Mouse (Mus musculus) forebrain, postnatal 0 days (tissue): ENCODE measurements at regions not wholly inside any gene's neighbourhood (a gene's known extent, or its start where the extent isn't known, plus 50 kb on each side); places are given as distances from the start of the nearest gene placed in this dataset.
A peak's percentile ranks its signal among the peaks of the same experiment; 100 is the strongest.

Experiments used
- ATAC-seq: fragments of 200-750 bp; cut with Nextera tagmentation; 2 replicates; pipeline ENCODE4 v1.8.0; 2017; ENCODE audit warnings: mild to moderate bottlenecking, moderate library complexity
- DNase-seq: peaks from one replicate; pipeline ENCODE4 v3.0.0-alpha.2; 2015
- H3K27ac ChIP-seq: fragments of 300-500 bp; sonication (generic); 2 replicates; pipeline ENCODE4 v1.5.1; 2014; ENCODE audit warnings: low read depth, mild to moderate bottlenecking, antibody characterized with exemption, low read length, moderate library complexity, mixed read lengths
- H3K27me3 ChIP-seq: fragments of 300-500 bp; sonication (generic); 2 replicates; pipeline ENCODE4 v1.6.1; 2014; ENCODE audit warnings: mild to moderate bottlenecking, low read length, mixed read lengths; ENCODE audit not compliant: insufficient read depth
- H3K36me3 ChIP-seq: fragments of 300-500 bp; sonication (generic); 2 replicates; pipeline ENCODE4 v1.6.1; 2014; ENCODE audit warnings: mild to moderate bottlenecking, moderate library complexity; ENCODE audit not compliant: insufficient read depth
- H3K4me1 ChIP-seq: fragments of 300-500 bp; sonication (generic); 2 replicates; pipeline ENCODE4 v1.6.1; 2014; ENCODE audit warnings: antibody characterized with exemption; ENCODE audit not compliant: insufficient read depth
- H3K4me2 ChIP-seq: fragments of 300-500 bp; sonication (generic); 2 replicates; pipeline ENCODE4 v1.6.1; 2014; ENCODE audit warnings: low read depth, mild to moderate bottlenecking, moderate library complexity
- H3K4me3 ChIP-seq: fragments of 300-500 bp; sonication (generic); 2 replicates; pipeline ENCODE4 v1.5.1; 2014; ENCODE audit warnings: low read depth, low read length, mixed read lengths
- H3K9ac ChIP-seq: fragments of 300-500 bp; sonication (generic); 2 replicates; pipeline ENCODE4 v1.6.1; 2014; ENCODE audit warnings: mild to moderate bottlenecking
- H3K9me3 ChIP-seq: fragments of 300-500 bp; sonication (generic); 2 replicates; pipeline ENCODE4 v1.6.1; 2016; ENCODE audit warnings: low read length
- CTCF ChIP-seq: sonication (generic); IDR thresholded peaks from 2 replicates; pipeline ENCODE4 v1.5.1; 2016; ENCODE audit warnings: antibody characterized with exemption, control low read depth, low read depth
- WGBS: fragments of 180-500 bp; shearing (Covaris S2); extraction: QIAGEN DNeasy Blood & Tissue Kit; methylation state at CpG from one replicate; pipeline ENCODE4 v1.1.7; 2014; 5-methylcytosine and 5-hydroxymethylcytosine counted together

- H3K9ac ChIP-seq, result no peak overlapping the region
- DNase-seq, result no peak
- H3K4me3 ChIP-seq, result no peak overlapping the region
- no peaks in the 10 kb centered on the region for H3K9me3 ChIP-seq
- H3K4me2 ChIP-seq, result no peak overlapping the region
- no peak overlapping the region for H3K27ac ChIP-seq
- TF ChIP-seq CTCF, result no peak
- H3K27me3 ChIP-seq, result peaks cover 24% of the 10 kb centered on the region
- ATAC-seq, result no peak
- no peaks in the 10 kb centered on the region for H3K4me1 ChIP-seq
- 95% methylated on average over 5 of the region's 5 CpGs for WGBS
- no peaks in the 10 kb centered on the region for H3K36me3 ChIP-seq
Observed at GRCm38 (mm10) chr16:30118876-30119275, 54.7 kb downstream of the Hes1 start.

GRCm38 (mm10) chr16:30120330-30121265 is 56.4 kb downstream of the Hes1 start:
- WGBS, result 8% methylated on average over 30 of the region's 30 CpGs
- no peak for DNase-seq
- Histone ChIP-seq H3K4me1 (no peaks in the 10 kb centered on the region), H3K27me3 (peaks cover 24% of the 10 kb centered on the region), H3K4me2 (peak overlapping the region; percentile 17; the same call in 1 of the 2 replicates), H3K4me3 (0 out of 2 replicates have a peak overlapping the region, but pooled peaks have one; percentile 9), H3K27ac (no peak overlapping the region), H3K9me3 (no peaks in the 10 kb centered on the region), H3K9ac (no peak overlapping the region), H3K36me3 (no peaks in the 10 kb centered on the region)
- ATAC-seq, result no peak
- TF ChIP-seq CTCF, result no peak

GRCm38 (mm10) chr16:30121596-30121995 is 57.4 kb downstream of the Hes1 start:
- H3K4me1 ChIP-seq, result no peaks in the 10 kb centered on the region
- peaks cover 24% of the 10 kb centered on the region for H3K27me3 ChIP-seq
- no peaks in the 10 kb centered on the region for H3K9me3 ChIP-seq
- DNase-seq (no peak), ATAC-seq (no peak)
- 59% methylated on average over 6 of the region's 6 CpGs for WGBS
- no peak overlapping the region for H3K9ac ChIP-seq
- H3K36me3 ChIP-seq, result no peaks in the 10 kb centered on the region
- no peak for TF ChIP-seq CTCF
- H3K4me2 ChIP-seq, result no peak overlapping the region
- no peak overlapping the region for H3K27ac ChIP-seq
- no peak overlapping the region for H3K4me3 ChIP-seq

- TF ChIP-seq CTCF, result no peak
- Histone ChIP-seq H3K27me3 (peaks cover 24% of the 10 kb centered on the region), H3K36me3 (no peaks in the 10 kb centered on the region), H3K27ac (no peak overlapping the region), H3K4me3 (no peak overlapping the region), H3K4me1 (no peaks in the 10 kb centered on the region), H3K9me3 (no peaks in the 10 kb centered on the region), H3K4me2 (no peak overlapping the region), H3K9ac (no peak overlapping the region)
- WGBS, result 36% methylated on average over 29 of the region's 29 CpGs
- DNase-seq, result no peak
- no peak for ATAC-seq
Observed at GRCm38 (mm10) chr16:30122211-30123070, 58.3 kb downstream of the Hes1 start.

GRCm38 (mm10) chr16:30127015-30127414 is 62.8 kb downstream of the Hes1 start:
- H3K4me3 ChIP-seq, result no peak overlapping the region
- H3K9me3 ChIP-seq, result no peaks in the 10 kb centered on the region
- peaks cover 18% of the 10 kb centered on the region; the same call in 1 of the 2 replicates for H3K27me3 ChIP-seq
- 0 out of 2 replicates have a peak, but pooled peaks cover 3% of the 10 kb centered on the region for H3K4me1 ChIP-seq
- DNase-seq (no peak), ATAC-seq (no peak)
- H3K27ac ChIP-seq, result no peak overlapping the region
- H3K9ac ChIP-seq, result no peak overlapping the region
- 95% methylated on average over 10 of the region's 10 CpGs for WGBS
- no peak for TF ChIP-seq CTCF
- no peaks in the 10 kb centered on the region for H3K36me3 ChIP-seq
- H3K4me2 ChIP-seq, result no peak overlapping the region

GRCm38 (mm10) chr16:30128787-30129186 is 64.6 kb downstream of the Hes1 start:
- 62% methylated on average over 8 of the region's 8 CpGs for WGBS
- Histone ChIP-seq H3K27ac (no peak overlapping the region), H3K27me3 (peaks cover 4% of the 10 kb centered on the region; the same call in 1 of the 2 replicates), H3K4me1 (0 out of 2 replicates have a peak, but pooled peaks cover 3% of the 10 kb centered on the region), H3K36me3 (no peaks in the 10 kb centered on the region), H3K9ac (no peak overlapping the region), H3K4me2 (no peak overlapping the region), H3K4me3 (no peak overlapping the region), H3K9me3 (no peaks in the 10 kb centered on the region)
- no peak for TF ChIP-seq CTCF
- ATAC-seq (no peak), DNase-seq (no peak)
